Mouse (Mus musculus) spleen, adult 2 months (tissue): ENCODE measurements around the gene Spcs3. TPM values are rescaled to one million over a fixed set of nuclear protein-coding genes. Genes with fewer than 3 reads are reported as not detected.

ENCODE experiments used
- DNase-seq, 2 experiments: peaks; one replicate each; pipeline versions ENCODE4 v3.0.0 to v3.0.0-alpha.2; 2012 to 2021; ENCODE audit warnings: low spot score in 2 of 2, low read depth in 1 of 2
- H3K27ac ChIP-seq: fragments of 200-500 bp; 2 replicates; pipeline ENCODE4 v1.5.1; 2012; ENCODE audit warnings: low read length, inconsistent platforms; ENCODE audit not compliant: insufficient read depth
- H3K27me3 ChIP-seq: fragments of 200-500 bp; 2 replicates; pipeline ENCODE4 v1.6.1; 2012; ENCODE audit warnings: mild to moderate bottlenecking, moderate library complexity, low read length, inconsistent platforms; ENCODE audit not compliant: control insufficient read depth, insufficient read depth
- H3K36me3 ChIP-seq: fragments of 200-500 bp; 2 replicates; pipeline ENCODE4 v1.6.1; 2012; ENCODE audit warnings: mild to moderate bottlenecking, low read length, inconsistent platforms; ENCODE audit not compliant: control insufficient read depth, insufficient read depth
- H3K4me1 ChIP-seq: fragments of 200-500 bp; 2 replicates; pipeline ENCODE4 v1.6.1; 2011; ENCODE audit warnings: inconsistent platforms; ENCODE audit not compliant: control insufficient read depth, insufficient read depth, insufficient read length
- H3K4me3 ChIP-seq: fragments of 200-500 bp; 2 replicates; pipeline ENCODE4 v1.5.1; 2011; ENCODE audit warnings: mild to moderate bottlenecking, inconsistent platforms; ENCODE audit not compliant: insufficient read depth, insufficient read length; ENCODE audit errors: extremely low read depth
- CTCF ChIP-seq: fragments of 200-500 bp; IDR thresholded peaks from 2 replicates; pipeline ENCODE4 v1.5.1; 2011; ENCODE audit warnings: mild to moderate bottlenecking, inconsistent platforms; ENCODE audit not compliant: insufficient read depth, insufficient read length, insufficient replicate concordance; ENCODE audit errors: extremely low read depth
- POLR2A ChIP-seq: fragments of 200-500 bp; IDR thresholded peaks from 2 replicates; pipeline ENCODE4 v1.6.1; 2011; ENCODE audit warnings: low read depth, low read length, inconsistent platforms
- WGBS: fragments of 180-500 bp; shearing (Covaris S2); methylation state at CpG from one replicate; pipeline ENCODE4 v1.1.7; 2018; 5-methylcytosine and 5-hydroxymethylcytosine counted together
- polyA plus RNA-seq: library from polyadenylated mRNA; depleted of rRNA; stranded (reverse); fragments of >200 nt; gene quantifications from 2 replicates; pipeline ENCODE4 v1.2.3, GENCODE M21; 2012

The Spcs3 gene
- polyA plus RNA-seq, 1 experiment = 8.4 TPM

DNA sequence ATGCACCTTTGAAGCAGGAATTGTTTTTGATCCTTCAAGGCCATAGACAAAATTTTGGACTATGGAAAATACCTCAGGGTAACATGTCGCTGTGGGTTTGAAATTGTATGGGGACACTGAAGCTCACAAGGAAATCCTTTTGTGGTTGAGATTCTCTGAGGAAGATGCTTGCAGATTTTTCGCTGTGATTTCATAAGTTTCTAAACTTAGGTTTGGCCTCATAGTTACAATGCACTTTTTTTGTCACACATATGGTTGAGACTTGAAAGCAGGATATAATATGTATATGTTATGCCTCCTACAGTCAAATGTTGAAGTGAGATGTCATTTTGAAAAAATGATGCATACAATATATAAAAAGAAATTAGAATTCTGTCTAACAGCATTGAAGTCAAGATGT is 25.1 kb upstream of the Spcs3 start:
- no peak for TF ChIP-seq POLR2A
- TF ChIP-seq CTCF = no peak
- DNase-seq = no peak
- Histone ChIP-seq H3K27ac (no peak overlapping the region), H3K36me3 (no peaks in the 10 kb centered on the region), H3K4me3 (no peak overlapping the region), H3K4me1 (no peaks in the 10 kb centered on the region), H3K27me3 (no peaks in the 10 kb centered on the region)
- 56% methylated on average over 2 of the region's 2 CpGs for WGBS

DNA sequence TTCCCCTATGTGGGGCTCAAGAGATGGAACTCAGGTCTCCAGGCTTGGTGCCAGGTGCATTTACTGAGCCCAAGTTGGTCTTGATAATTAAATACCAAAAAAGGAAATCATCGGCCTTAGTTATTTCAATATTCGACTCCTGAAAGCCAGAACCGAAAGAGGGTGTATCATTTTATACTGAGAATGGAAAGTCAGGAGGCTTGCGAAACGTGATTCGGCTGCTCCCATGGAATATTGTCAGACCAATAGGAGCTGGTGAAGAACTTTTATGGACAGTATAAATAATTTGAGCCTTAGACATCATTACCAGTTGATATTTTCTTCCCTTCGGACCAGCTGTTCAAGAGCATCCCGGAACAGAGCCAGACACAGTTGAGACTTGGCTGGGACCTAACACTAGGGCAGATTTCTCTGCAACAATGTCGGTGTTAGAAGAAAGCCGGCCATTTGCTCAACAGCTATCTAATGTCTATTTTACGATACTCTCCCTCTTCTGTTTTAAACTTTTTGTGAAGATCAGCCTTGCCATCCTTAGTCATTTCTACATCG is 20.3 kb upstream of the Spcs3 start:
- WGBS = 92% methylated on average over 12 of the region's 12 CpGs
- no peaks in the 10 kb centered on the region; the same call in 1 of the 2 replicates for H3K4me1 ChIP-seq
- DNase-seq = no peak
- H3K4me3 ChIP-seq = no peak overlapping the region
- H3K27ac ChIP-seq = no peak overlapping the region
- H3K36me3 ChIP-seq = no peaks in the 10 kb centered on the region
- TF ChIP-seq CTCF (no peak), POLR2A (no peak)
- H3K27me3 ChIP-seq = no peaks in the 10 kb centered on the region

DNA sequence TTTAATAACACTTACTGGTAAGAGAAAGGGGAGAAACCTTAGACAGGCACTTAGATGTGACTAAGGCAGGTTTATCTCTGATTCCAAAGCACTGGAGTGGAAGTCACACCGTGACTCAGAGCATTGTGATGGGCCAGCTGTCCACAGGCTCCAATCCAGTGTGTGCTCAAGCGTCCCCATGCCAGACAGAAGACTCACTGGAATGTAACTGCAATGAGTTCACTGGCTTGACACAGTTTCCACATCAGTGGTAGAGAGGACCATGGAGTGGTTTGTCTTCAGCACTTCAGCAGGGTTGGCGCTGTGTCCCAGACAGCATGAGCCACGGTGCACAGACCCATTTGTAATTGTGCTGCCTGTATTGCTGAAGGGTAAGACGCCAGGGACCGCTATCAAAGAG is 18.6 kb upstream of the Spcs3 start:
- Histone ChIP-seq H3K27ac (no peak overlapping the region), H3K4me1 (no peaks in the 10 kb centered on the region; the same call in 1 of the 2 replicates), H3K36me3 (no peaks in the 10 kb centered on the region), H3K4me3 (no peak overlapping the region), H3K27me3 (no peaks in the 10 kb centered on the region)
- DNase-seq = no peak
- no peak for TF ChIP-seq POLR2A
- TF ChIP-seq CTCF = no peak
- WGBS = 89% methylated on average over 6 of the region's 6 CpGs

DNA sequence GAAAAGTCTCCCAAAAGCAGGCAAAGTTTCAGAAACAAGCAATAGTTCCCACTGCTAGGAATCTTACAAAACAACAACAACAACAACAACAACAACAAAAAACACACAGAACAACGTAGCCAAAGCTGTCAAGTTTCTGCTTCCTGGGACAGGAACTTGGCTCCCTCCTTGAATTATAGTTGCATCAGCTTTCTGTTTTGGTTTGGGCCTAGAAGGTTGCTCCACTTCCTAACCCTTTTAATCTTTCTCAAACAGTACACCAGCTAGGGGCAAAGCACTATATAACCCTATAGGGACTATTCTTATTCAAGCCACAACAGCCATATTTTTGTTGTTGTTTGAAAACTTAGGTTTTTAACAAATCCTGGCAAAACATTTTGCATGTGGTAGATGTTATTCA is 11.5 kb upstream of the Spcs3 start:
- Histone ChIP-seq H3K27ac (no peak overlapping the region), H3K27me3 (no peaks in the 10 kb centered on the region), H3K36me3 (no peaks in the 10 kb centered on the region), H3K4me1 (no peaks in the 10 kb centered on the region), H3K4me3 (no peak overlapping the region)
- 60% methylated on average over 1 of the region's 1 CpGs for WGBS
- TF ChIP-seq CTCF (no peak), POLR2A (no peak)
- DNase-seq = no peak

DNA sequence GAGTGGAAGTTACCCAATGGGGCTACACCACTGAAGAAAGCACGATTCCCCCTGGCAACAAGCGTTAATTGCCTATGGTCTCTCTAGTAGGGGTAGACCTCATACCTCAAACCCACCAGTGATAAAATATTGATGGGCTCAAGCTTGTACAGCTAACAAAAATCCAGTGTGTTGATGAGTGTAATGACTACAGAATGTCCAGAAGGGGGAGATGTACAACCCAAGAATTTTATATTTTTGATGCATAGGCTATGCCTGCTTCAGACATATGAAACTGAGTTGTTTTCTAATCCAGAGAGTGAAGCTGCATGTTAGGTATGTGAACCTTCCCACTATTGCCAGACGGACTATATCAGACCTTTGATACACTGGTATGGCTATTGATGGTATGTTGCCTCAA is 7.5 kb upstream of the Spcs3 start:
- no peak for TF ChIP-seq CTCF
- no peak for TF ChIP-seq POLR2A
- no peaks in the 10 kb centered on the region for H3K4me1 ChIP-seq
- H3K36me3 ChIP-seq = no peaks in the 10 kb centered on the region
- H3K27me3 ChIP-seq = no peaks in the 10 kb centered on the region
- 88% methylated on average over 3 of the region's 3 CpGs for WGBS
- no peak for DNase-seq
- H3K4me3 ChIP-seq = no peak overlapping the region
- H3K27ac ChIP-seq = no peak overlapping the region

DNA sequence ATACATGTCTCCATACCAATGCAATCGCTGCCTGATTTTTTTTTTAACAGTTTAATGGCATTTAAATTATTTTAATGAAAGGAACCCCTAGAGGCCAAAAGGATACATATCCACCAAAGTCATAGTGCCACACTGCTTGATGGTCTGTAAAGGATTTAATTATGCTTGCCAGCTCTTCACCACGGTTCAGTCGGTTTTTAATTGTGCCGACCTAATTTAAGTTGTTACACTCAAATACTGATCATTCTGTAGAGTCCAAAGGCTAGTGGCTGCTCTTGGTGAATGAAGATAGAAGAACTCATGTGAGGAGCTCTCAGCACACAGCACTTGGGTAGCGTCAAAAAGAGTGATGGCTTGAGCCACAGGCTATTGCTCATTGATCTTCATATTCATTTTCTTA is 5.4 kb upstream of the Spcs3 start:
- 92% methylated on average over 5 of the region's 5 CpGs for WGBS
- DNase-seq = no peak
- TF ChIP-seq CTCF = no peak
- no peak for TF ChIP-seq POLR2A

DNA sequence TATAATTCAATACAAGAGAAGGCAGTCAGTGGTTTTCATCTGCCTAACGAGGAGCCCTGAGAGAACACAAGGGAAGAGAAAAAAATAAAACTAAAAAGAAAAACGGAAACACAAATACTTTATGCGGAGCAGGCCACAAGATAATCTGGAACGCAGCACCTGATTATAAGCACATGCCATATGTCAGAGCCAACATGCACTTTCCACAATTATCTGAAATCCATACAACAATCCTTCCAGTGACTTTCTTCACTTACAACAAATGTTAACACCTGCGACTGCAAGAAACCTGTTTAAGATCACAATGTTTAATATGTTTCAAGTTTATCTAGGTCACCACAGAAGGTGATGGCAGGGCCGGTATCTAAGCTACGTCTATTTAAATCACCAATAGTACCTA is 1.2 kb downstream of the Spcs3 start:
- Histone ChIP-seq H3K27me3 (no peaks in the 10 kb centered on the region), H3K4me3 (no peak overlapping the region), H3K27ac (no peak overlapping the region), H3K4me1 (peaks cover 2% of the 10 kb centered on the region; the same call in 1 of the 2 replicates), H3K36me3 (peaks cover 7% of the 10 kb centered on the region)
- 50% methylated on average over 7 of the region's 7 CpGs for WGBS
- no peak for TF ChIP-seq CTCF
- no peak for DNase-seq

More for the DNA sequence above, 5.4 kb upstream of the Spcs3 start:
- Histone ChIP-seq H3K36me3 (no peaks in the 10 kb centered on the region), H3K27me3 (no peaks in the 10 kb centered on the region), H3K27ac (no peak overlapping the region), H3K4me1 (0 out of 2 replicates have a peak, but pooled peaks cover 2% of the 10 kb centered on the region), H3K4me3 (no peak overlapping the region)
